Mouse (Mus musculus): ENCODE results near the gene Kpna7.
"Not testable (repeated sequence)": the region's sequence is repeated elsewhere in the genome, so short reads cannot be mapped to it uniquely, and the experiment has no call there.

GRCm38 (mm10) chr5:145129773-145130172 lies 45.9 kb upstream of the Kpna7 start:
- not testable (repeated sequence) for TF ChIP-seq CTCF (IDR thresholded peaks at IDR 0.05; ENCODE audit: low read depth); EP300 (optimal IDR thresholded peaks at IDR 0.05)
